Mouse (Mus musculus): ENCODE measurements around the gene Fkrp. TPM values are rescaled to one million over a fixed set of nuclear protein-coding genes. Genes with fewer than 3 reads are reported as not detected.

Fkrp gene
- polyA plus RNA-seq, 1 experiment from 2014 or later, result 25.4 TPM

GRCm38 (mm10) chr7:16845820-16846167 is 29.3 kb upstream of the Fkrp start:
- WGBS, result 34% methylated on average over 10 of the region's 10 CpGs
- peak overlapping the region; percentile 30; the same call in 1 of the 2 replicates for H3K27ac ChIP-seq (replicated peaks; ENCODE audit: low read depth, low read length)
- peak overlapping the region; percentile 45 for H3K9ac ChIP-seq (ENCODE audit: low read length)
- no peak for DNase-seq (ENCODE audit: low spot score)
- peak overlapping the region; percentile 14; the same call in 1 of the 2 replicates for H3K4me3 ChIP-seq (ENCODE audit: low read depth, low read length)
- peaks cover 12% of the 10 kb centered on the region; the same call in 1 of the 2 replicates for H3K36me3 ChIP-seq (ENCODE audit: control insufficient read depth, insufficient read depth, low read length)
- H3K4me1 ChIP-seq (ENCODE audit: control insufficient read depth, insufficient read depth, low read length), result peaks cover 22% of the 10 kb centered on the region
- H3K4me2 ChIP-seq (ENCODE audit: low read depth, severe bottlenecking), result peak overlapping the region; percentile 99
- H3K27me3 ChIP-seq (ENCODE audit: control insufficient read depth, insufficient read depth, low read length), result no peaks in the 10 kb centered on the region
- ATAC-seq (ENCODE audit: insufficient number of reproducible peaks, low FRiP score, low TSS enrichment, low read depth), result no peak
- no peaks in the 10 kb centered on the region for H3K9me3 ChIP-seq (ENCODE audit: control insufficient read depth, low read length)

DNA sequence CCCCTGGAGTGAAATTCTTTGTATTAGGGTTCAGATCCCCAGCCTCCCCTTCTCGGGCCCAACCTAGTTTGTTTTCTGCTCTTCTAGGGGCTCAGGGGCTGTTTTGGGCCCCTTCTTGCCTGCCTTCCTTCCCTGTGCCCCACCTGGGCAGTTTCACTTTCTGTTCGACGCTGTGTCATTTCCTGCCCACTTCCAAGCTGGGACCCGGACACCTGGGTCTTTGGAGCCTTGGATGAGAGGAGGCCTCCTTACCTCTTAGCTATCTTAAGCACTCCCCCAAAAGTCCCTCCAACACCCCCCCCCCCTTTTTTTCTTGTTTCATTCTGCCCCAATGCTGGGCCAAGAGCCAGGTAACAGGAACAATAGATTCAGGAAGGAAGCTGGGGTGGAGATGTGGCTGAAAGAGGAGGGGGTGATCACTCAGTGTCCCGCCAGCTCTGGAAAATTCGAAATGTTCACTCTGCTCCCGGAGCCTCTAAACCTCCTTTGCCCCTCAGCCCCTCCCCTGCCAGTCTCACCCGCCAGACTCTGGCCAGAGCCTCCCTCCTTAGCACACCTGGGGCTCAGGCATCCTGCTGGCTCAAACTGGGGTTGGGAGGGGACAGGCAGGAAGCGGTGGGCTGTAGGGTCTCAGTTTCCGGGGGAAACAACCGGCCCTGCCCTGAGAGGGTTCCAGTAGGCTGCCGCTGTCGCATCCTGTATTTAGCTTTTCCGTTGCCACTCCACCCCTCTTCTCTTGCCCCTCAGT is 28.7 kb upstream of the Fkrp start:
- ATAC-seq (ENCODE audit: insufficient number of reproducible peaks, low FRiP score, low TSS enrichment, low read depth) (no peak), DNase-seq (ENCODE audit: low spot score) (peak; percentile 42)
- peak overlapping the region; percentile 99 for H3K4me2 ChIP-seq (ENCODE audit: low read depth, severe bottlenecking)
- peaks cover 22% of the 10 kb centered on the region for H3K4me1 ChIP-seq (ENCODE audit: control insufficient read depth, insufficient read depth, low read length)
- 28% methylated on average over 14 of the region's 14 CpGs for WGBS
- peaks cover 11% of the 10 kb centered on the region for H3K36me3 ChIP-seq (ENCODE audit: control insufficient read depth, insufficient read depth, low read length)
- H3K4me3 ChIP-seq (ENCODE audit: low read depth, low read length), result peak overlapping the region; percentile 14; the same call in 1 of the 2 replicates
- peak overlapping the region; percentile 45 for H3K9ac ChIP-seq (ENCODE audit: low read length)
- no peaks in the 10 kb centered on the region for H3K9me3 ChIP-seq (ENCODE audit: control insufficient read depth, low read length)
- H3K27me3 ChIP-seq (ENCODE audit: control insufficient read depth, insufficient read depth, low read length), result no peaks in the 10 kb centered on the region
- peak overlapping the region; percentile 30; the same call in 1 of the 2 replicates for H3K27ac ChIP-seq (replicated peaks; ENCODE audit: low read depth, low read length)

GRCm38 (mm10) chr7:16844696-16845071 is 28.2 kb upstream of the Fkrp start:
- Histone ChIP-seq H3K9me3 (ENCODE audit: control insufficient read depth, low read length) (no peaks in the 10 kb centered on the region), H3K27ac (replicated peaks; ENCODE audit: low read depth, low read length) (no peak overlapping the region), H3K9ac (ENCODE audit: low read length) (0 out of 2 replicates have a peak overlapping the region, but pooled peaks have one; percentile 34), H3K4me1 (ENCODE audit: control insufficient read depth, insufficient read depth, low read length) (peaks cover 22% of the 10 kb centered on the region), H3K36me3 (ENCODE audit: control insufficient read depth, insufficient read depth, low read length) (peaks cover 10% of the 10 kb centered on the region), H3K4me2 (ENCODE audit: low read depth, severe bottlenecking) (peak overlapping the region; percentile 99), H3K27me3 (ENCODE audit: control insufficient read depth, insufficient read depth, low read length) (no peaks in the 10 kb centered on the region), H3K4me3 (ENCODE audit: low read depth, low read length) (peak overlapping the region; percentile 14; the same call in 1 of the 2 replicates)
- 56% methylated on average over 3 of the region's 3 CpGs for WGBS
- DNase-seq (ENCODE audit: low spot score) (no peak), ATAC-seq (ENCODE audit: insufficient number of reproducible peaks, low FRiP score, low TSS enrichment, low read depth) (no peak)

DNA sequence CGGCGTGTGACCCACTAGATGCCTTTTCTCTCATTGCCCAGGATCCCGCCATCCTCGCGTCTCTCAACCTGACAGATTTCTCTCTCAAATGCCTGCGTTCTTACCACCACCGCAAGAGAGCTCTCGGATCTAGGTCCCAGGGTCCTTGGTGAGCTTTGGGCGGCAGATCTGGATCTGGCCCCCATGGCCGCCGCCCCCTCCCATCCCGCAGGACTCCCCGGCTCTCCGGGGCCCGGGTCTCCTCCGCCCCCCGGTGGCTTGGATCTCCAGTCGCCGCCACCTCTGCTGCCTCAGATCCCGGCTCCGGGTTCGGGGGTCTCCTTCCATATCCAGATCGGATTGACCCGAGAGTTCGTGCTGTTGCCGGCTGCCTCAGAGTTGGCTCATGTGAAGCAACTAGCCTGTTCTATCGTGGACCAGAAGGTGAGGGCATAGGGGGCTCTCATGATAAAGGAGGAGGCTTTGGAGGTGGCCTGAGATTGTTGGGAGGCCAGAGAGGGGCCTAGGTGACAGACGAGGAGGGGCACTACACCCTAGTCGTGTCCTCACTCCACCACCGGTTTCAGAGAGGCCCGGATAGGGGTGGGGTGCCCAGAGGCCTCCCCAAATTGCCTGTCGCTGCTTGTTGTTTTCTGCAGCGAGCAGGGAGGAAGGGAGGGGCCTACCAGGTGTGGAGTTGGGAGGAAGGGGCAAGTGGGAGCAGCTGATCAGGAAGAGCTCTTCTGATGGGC is 27.1 kb upstream of the Fkrp start:
- peak overlapping the region; percentile 73; the same call in 1 of the 2 replicates for H3K27ac ChIP-seq (replicated peaks; ENCODE audit: low read depth, low read length)
- 1% methylated on average over 33 of the region's 33 CpGs for WGBS

GRCm38 (mm10) chr7:16842645-16843063 is 26.1 kb upstream of the Fkrp start, which contains the start of gene Prkd2:
Gene Prkd2 (plus strand): TSS chr7:16842902.
- ATAC-seq (ENCODE audit: insufficient number of reproducible peaks, low FRiP score, low TSS enrichment, low read depth), result peak; percentile 81
- Histone ChIP-seq H3K4me3 (ENCODE audit: low read depth, low read length) (peak within 1 kb of the TSS; percentile 65), H3K9ac (ENCODE audit: low read length) (peak within 1 kb of the TSS; percentile 74), H3K9me3 (ENCODE audit: control insufficient read depth, low read length) (no peaks in the 10 kb centered on the region), H3K27me3 (ENCODE audit: control insufficient read depth, insufficient read depth, low read length) (no peaks in the 10 kb centered on the region), H3K4me1 (ENCODE audit: control insufficient read depth, insufficient read depth, low read length) (peaks cover 22% of the 10 kb centered on the region), H3K36me3 (ENCODE audit: control insufficient read depth, insufficient read depth, low read length) (peaks cover 25% of the 10 kb centered on the region), H3K4me2 (ENCODE audit: low read depth, severe bottlenecking) (peak within 1 kb of the TSS; percentile 99), H3K27ac (replicated peaks; ENCODE audit: low read depth, low read length) (peak within 1 kb of the TSS; percentile 73)
- DNase-seq (ENCODE audit: low spot score), result peak; percentile 92
- 0% methylated on average over 31 of the region's 32 CpGs for WGBS

More for the DNA sequence above, 27.1 kb upstream of the Fkrp start:
- no peaks in the 10 kb centered on the region for H3K9me3 ChIP-seq (ENCODE audit: control insufficient read depth, low read length)
- H3K4me1 ChIP-seq (ENCODE audit: control insufficient read depth, insufficient read depth, low read length), result peaks cover 22% of the 10 kb centered on the region
- peak; percentile 49 for DNase-seq (ENCODE audit: low spot score)
- peak overlapping the region; percentile 74 for H3K9ac ChIP-seq (ENCODE audit: low read length)
- no peaks in the 10 kb centered on the region for H3K27me3 ChIP-seq (ENCODE audit: control insufficient read depth, insufficient read depth, low read length)
- H3K4me2 ChIP-seq (ENCODE audit: low read depth, severe bottlenecking), result peak overlapping the region; percentile 99
- ATAC-seq (ENCODE audit: insufficient number of reproducible peaks, low FRiP score, low TSS enrichment, low read depth), result no peak
- H3K4me3 ChIP-seq (ENCODE audit: low read depth, low read length), result peak overlapping the region; percentile 65
- peaks cover 16% of the 10 kb centered on the region for H3K36me3 ChIP-seq (ENCODE audit: control insufficient read depth, insufficient read depth, low read length)

DNA sequence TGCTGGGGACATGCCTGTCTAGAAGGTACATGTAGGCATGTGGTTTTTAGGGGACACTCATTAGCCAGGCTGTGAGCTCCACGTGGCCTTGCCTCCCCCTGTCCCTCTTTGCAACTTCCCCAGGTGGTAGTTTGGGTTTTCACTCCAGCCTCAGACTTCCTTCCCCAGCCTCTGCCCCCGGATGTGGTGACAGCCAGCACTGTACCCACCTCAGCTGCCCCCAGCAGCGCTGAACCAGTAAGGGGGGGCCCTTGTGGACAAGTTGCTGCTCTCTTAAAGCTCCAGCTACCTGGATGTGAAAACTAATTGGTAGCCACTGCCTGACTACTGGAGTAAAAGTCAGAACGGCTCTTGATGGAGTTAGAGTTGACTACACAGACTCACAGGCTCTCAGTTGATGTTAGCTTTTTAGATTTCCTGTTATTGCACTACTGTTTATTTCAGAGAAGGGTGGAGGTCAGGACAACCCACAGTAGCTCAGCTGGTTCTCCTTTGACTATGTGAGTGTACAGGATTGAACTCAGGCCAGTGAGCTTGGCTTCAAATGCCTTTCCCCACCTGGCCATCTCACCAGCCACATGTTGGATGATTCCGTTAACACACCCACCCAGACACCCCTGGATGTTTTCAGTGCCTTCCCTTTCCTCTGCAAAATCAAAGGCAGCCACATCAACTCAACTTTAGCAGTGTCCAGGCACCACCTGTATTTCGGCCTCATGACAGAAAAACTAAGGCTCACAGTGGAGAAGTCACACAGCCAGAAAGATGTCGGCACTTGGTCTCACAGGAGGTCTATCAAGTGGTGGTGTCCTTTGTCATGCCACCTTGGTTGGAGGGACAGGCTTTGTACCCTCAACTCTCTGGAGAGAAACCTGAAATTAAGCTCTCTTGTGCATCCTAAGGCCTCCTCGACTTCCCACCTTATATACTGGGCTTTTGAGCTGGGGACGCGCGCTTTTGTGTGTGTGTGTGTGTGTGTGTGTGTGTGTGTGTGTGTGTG is 25.3 kb upstream of the Fkrp start:
- Histone ChIP-seq H3K9me3 (ENCODE audit: control insufficient read depth, low read length) (no peaks in the 10 kb centered on the region), H3K4me2 (ENCODE audit: low read depth, severe bottlenecking) (peak overlapping the region; percentile 99), H3K27me3 (ENCODE audit: control insufficient read depth, insufficient read depth, low read length) (no peaks in the 10 kb centered on the region), H3K4me3 (ENCODE audit: low read depth, low read length) (peak overlapping the region; percentile 65; the same call in 1 of the 2 replicates), H3K4me1 (ENCODE audit: control insufficient read depth, insufficient read depth, low read length) (peaks cover 22% of the 10 kb centered on the region), H3K36me3 (ENCODE audit: control insufficient read depth, insufficient read depth, low read length) (peaks cover 28% of the 10 kb centered on the region), H3K9ac (ENCODE audit: low read length) (no peak overlapping the region), H3K27ac (replicated peaks; ENCODE audit: low read depth, low read length) (peak overlapping the region; percentile 73)
- ATAC-seq (ENCODE audit: insufficient number of reproducible peaks, low FRiP score, low TSS enrichment, low read depth), result no peak
- 42% methylated on average over 11 of the region's 11 CpGs for WGBS
- DNase-seq (ENCODE audit: low spot score), result no peak

- DNase-seq (ENCODE audit: low spot score) (no peak), ATAC-seq (ENCODE audit: insufficient number of reproducible peaks, low FRiP score, low TSS enrichment, low read depth) (no peak)
- Histone ChIP-seq H3K27me3 (ENCODE audit: control insufficient read depth, insufficient read depth, low read length) (no peaks in the 10 kb centered on the region), H3K4me3 (ENCODE audit: low read depth, low read length) (no peak overlapping the region), H3K9ac (ENCODE audit: low read length) (no peak overlapping the region), H3K4me1 (ENCODE audit: control insufficient read depth, insufficient read depth, low read length) (peaks cover 22% of the 10 kb centered on the region), H3K4me2 (ENCODE audit: low read depth, severe bottlenecking) (no peak overlapping the region), H3K9me3 (ENCODE audit: control insufficient read depth, low read length) (no peaks in the 10 kb centered on the region), H3K27ac (replicated peaks; ENCODE audit: low read depth, low read length) (no peak overlapping the region), H3K36me3 (ENCODE audit: control insufficient read depth, insufficient read depth, low read length) (peaks cover 28% of the 10 kb centered on the region)
- 83% methylated on average over 4 of the region's 4 CpGs for WGBS
Observed at GRCm38 (mm10) chr7:16841078-16841477, 24.5 kb upstream of the Fkrp start.
